Mouse (Mus musculus) spleen, adult 2 months (tissue): ENCODE results near the gene Prkce. TPM values are rescaled to one million over a fixed set of nuclear protein-coding genes. Genes with fewer than 3 reads are reported as not detected.

Source experiments
- DNase-seq, 2 experiments: peaks; one replicate each; pipeline versions ENCODE4 v3.0.0 to v3.0.0-alpha.2; 2012 to 2021; ENCODE audit warnings: low spot score in 2 of 2, low read depth in 1 of 2
- H3K27ac ChIP-seq: fragments of 200-500 bp; 2 replicates; pipeline ENCODE4 v1.5.1; 2012; ENCODE audit warnings: low read length, inconsistent platforms; ENCODE audit not compliant: insufficient read depth
- H3K27me3 ChIP-seq: fragments of 200-500 bp; 2 replicates; pipeline ENCODE4 v1.6.1; 2012; ENCODE audit warnings: mild to moderate bottlenecking, moderate library complexity, low read length, inconsistent platforms; ENCODE audit not compliant: control insufficient read depth, insufficient read depth
- H3K36me3 ChIP-seq: fragments of 200-500 bp; 2 replicates; pipeline ENCODE4 v1.6.1; 2012; ENCODE audit warnings: mild to moderate bottlenecking, low read length, inconsistent platforms; ENCODE audit not compliant: control insufficient read depth, insufficient read depth
- H3K4me1 ChIP-seq: fragments of 200-500 bp; 2 replicates; pipeline ENCODE4 v1.6.1; 2011; ENCODE audit warnings: inconsistent platforms; ENCODE audit not compliant: control insufficient read depth, insufficient read depth, insufficient read length
- H3K4me3 ChIP-seq: fragments of 200-500 bp; 2 replicates; pipeline ENCODE4 v1.5.1; 2011; ENCODE audit warnings: mild to moderate bottlenecking, inconsistent platforms; ENCODE audit not compliant: insufficient read depth, insufficient read length; ENCODE audit errors: extremely low read depth
- CTCF ChIP-seq: fragments of 200-500 bp; IDR thresholded peaks from 2 replicates; pipeline ENCODE4 v1.5.1; 2011; ENCODE audit warnings: mild to moderate bottlenecking, inconsistent platforms; ENCODE audit not compliant: insufficient read depth, insufficient read length, insufficient replicate concordance; ENCODE audit errors: extremely low read depth
- POLR2A ChIP-seq: fragments of 200-500 bp; IDR thresholded peaks from 2 replicates; pipeline ENCODE4 v1.6.1; 2011; ENCODE audit warnings: low read depth, low read length, inconsistent platforms
- WGBS: fragments of 180-500 bp; shearing (Covaris S2); methylation state at CpG from one replicate; pipeline ENCODE4 v1.1.7; 2018; 5-methylcytosine and 5-hydroxymethylcytosine counted together
- polyA plus RNA-seq: library from polyadenylated mRNA; depleted of rRNA; stranded (reverse); fragments of >200 nt; gene quantifications from 2 replicates; pipeline ENCODE4 v1.2.3, GENCODE M21; 2012

Prkce gene
- polyA plus RNA-seq, 1 experiment = 4.8 TPM

GRCm38 (mm10) chr17:86230141-86230633 lies 62.6 kb downstream of the Prkce start:
- no peaks in the 10 kb centered on the region; the same call in 1 of the 2 replicates for H3K4me1 ChIP-seq
- H3K27me3 ChIP-seq = no peaks in the 10 kb centered on the region
- TF ChIP-seq CTCF (no peak), POLR2A (no peak)
- no peak for DNase-seq
- no peaks in the 10 kb centered on the region for H3K36me3 ChIP-seq
- 89% methylated on average over 16 of the region's 16 CpGs for WGBS
- no peak overlapping the region for H3K27ac ChIP-seq
- H3K4me3 ChIP-seq = no peak overlapping the region

- H3K36me3 ChIP-seq = no peaks in the 10 kb centered on the region
- H3K4me1 ChIP-seq = no peaks in the 10 kb centered on the region; the same call in 1 of the 2 replicates
- no peak overlapping the region for H3K27ac ChIP-seq
- TF ChIP-seq CTCF (no peak), POLR2A (no peak)
- DNase-seq = no peak
- WGBS = 21% methylated on average over 12 of the region's 12 CpGs
- no peak overlapping the region for H3K4me3 ChIP-seq
- no peaks in the 10 kb centered on the region for H3K27me3 ChIP-seq
Observed at GRCm38 (mm10) chr17:86231741-86232179, 64.2 kb downstream of the Prkce start.

GRCm38 (mm10) chr17:86232248-86232647 lies 64.7 kb downstream of the Prkce start:
- Histone ChIP-seq H3K4me3 (no peak overlapping the region), H3K27me3 (no peaks in the 10 kb centered on the region), H3K27ac (no peak overlapping the region), H3K4me1 (no peaks in the 10 kb centered on the region; the same call in 1 of the 2 replicates), H3K36me3 (no peaks in the 10 kb centered on the region)
- TF ChIP-seq CTCF (no peak), POLR2A (no peak)
- WGBS = 44% methylated on average over 4 of the region's 4 CpGs
- no peak for DNase-seq

GRCm38 (mm10) chr17:86234587-86235150 lies 67.1 kb downstream of the Prkce start:
- no peak overlapping the region for H3K4me3 ChIP-seq
- no peaks in the 10 kb centered on the region for H3K27me3 ChIP-seq
- TF ChIP-seq CTCF (no peak), POLR2A (no peak)
- H3K36me3 ChIP-seq = no peaks in the 10 kb centered on the region
- no peak overlapping the region for H3K27ac ChIP-seq
- no peaks in the 10 kb centered on the region; the same call in 1 of the 2 replicates for H3K4me1 ChIP-seq
- 65% methylated on average over 9 of the region's 9 CpGs for WGBS
- no peak for DNase-seq

- no peaks in the 10 kb centered on the region for H3K36me3 ChIP-seq
- no peaks in the 10 kb centered on the region for H3K27me3 ChIP-seq
- WGBS = 87% methylated on average over 10 of the region's 10 CpGs
- no peak for DNase-seq
- TF ChIP-seq POLR2A = no peak
- no peak for TF ChIP-seq CTCF
- H3K4me3 ChIP-seq = no peak overlapping the region
- H3K4me1 ChIP-seq = no peaks in the 10 kb centered on the region; the same call in 1 of the 2 replicates
- H3K27ac ChIP-seq = no peak overlapping the region
Observed at GRCm38 (mm10) chr17:86236026-86236712, 68.6 kb downstream of the Prkce start.

GRCm38 (mm10) chr17:86236861-86237763 lies 69.5 kb downstream of the Prkce start:
- no peak for TF ChIP-seq CTCF
- TF ChIP-seq POLR2A = no peak
- H3K27me3 ChIP-seq = no peaks in the 10 kb centered on the region
- WGBS = 78% methylated on average over 16 of the region's 16 CpGs
- H3K27ac ChIP-seq = no peak overlapping the region
- H3K4me3 ChIP-seq = no peak overlapping the region
- no peaks in the 10 kb centered on the region for H3K36me3 ChIP-seq
- DNase-seq = no peak
- peaks cover 1% of the 10 kb centered on the region; the same call in 1 of the 2 replicates for H3K4me1 ChIP-seq
